Mouse (Mus musculus): ENCODE data around the gene Mid1. TPM values are rescaled to one million over a fixed set of nuclear protein-coding genes. Genes with fewer than 3 reads are reported as not detected.

Gene Mid1
- polyA plus RNA-seq, 1 experiment from 2014 or later: 4.8 TPM

DNA sequence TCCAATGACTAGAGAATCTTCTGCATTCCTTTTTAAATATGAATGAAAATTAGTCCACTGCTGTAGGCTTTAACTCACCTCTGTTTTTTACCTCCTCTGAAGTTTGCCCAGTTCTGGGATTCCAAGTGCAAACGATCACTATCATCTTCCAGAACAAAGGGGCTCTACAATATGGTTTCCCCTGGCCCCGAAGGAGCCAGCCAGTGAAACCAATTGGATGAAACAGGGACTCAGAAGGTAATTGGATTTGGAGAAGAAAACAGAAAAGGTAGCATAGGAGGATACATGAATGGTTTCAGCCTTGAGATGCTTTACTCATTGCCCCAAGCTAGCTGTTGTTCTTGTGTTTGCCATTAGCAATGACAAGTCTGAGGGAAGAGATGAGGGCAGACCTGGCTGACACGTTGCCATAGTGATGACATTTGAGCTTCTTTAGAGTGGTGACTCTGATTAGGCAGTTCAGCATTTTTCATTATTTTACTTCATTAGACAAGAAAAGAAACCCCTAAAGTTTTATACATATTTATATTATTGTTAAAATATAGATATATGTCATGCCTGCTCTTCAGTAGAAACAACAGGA is 50.5 kb downstream of the Mid1 start:
- Histone ChIP-seq H3K4me3 (ENCODE audit: low read length) (no peak overlapping the region), H3K36me3 (ENCODE audit: control insufficient read depth, insufficient read depth, low read length) (no peaks in the 10 kb centered on the region), H3K27me3 (ENCODE audit: control insufficient read depth, insufficient read depth, low read depth, low read length) (peaks cover 2% of the 10 kb centered on the region; the same call in 1 of the 2 replicates), H3K27ac (ENCODE audit: low read length) (no peak overlapping the region), H3K4me1 (replicated peaks; ENCODE audit: control insufficient read depth, insufficient read depth, low read length) (no peaks in the 10 kb centered on the region), H3K9me3 (ENCODE audit: control insufficient read depth, low read length) (no peaks in the 10 kb centered on the region), H3K4me2 (ENCODE audit: low read depth, low read length) (no peak overlapping the region), H3K9ac (ENCODE audit: low read length) (no peak overlapping the region)
- no peak for ATAC-seq (ENCODE audit: low read depth)
- 65% methylated on average over 3 of the region's 3 CpGs for WGBS

DNA sequence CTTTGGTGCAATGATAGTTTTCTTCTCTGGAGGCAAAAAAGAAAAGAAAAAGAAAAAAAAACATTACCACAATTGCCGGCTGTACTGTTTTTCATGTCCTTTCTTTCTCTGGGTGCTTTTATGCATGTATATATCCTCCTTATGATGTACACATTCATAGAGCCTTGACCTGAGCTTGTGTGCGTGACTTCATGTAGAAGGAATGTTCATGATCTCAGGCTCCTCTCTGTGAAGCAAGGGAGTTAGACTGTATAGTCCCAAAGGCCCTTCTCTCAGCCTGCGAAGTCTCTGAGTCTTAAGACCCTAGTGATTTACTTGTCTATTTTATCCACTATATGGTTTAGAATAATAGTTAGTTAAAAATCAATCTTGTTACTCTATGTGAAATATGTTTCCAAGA is 73.0 kb downstream of the Mid1 start:
- no peak for ATAC-seq (ENCODE audit: low read depth)

DNA sequence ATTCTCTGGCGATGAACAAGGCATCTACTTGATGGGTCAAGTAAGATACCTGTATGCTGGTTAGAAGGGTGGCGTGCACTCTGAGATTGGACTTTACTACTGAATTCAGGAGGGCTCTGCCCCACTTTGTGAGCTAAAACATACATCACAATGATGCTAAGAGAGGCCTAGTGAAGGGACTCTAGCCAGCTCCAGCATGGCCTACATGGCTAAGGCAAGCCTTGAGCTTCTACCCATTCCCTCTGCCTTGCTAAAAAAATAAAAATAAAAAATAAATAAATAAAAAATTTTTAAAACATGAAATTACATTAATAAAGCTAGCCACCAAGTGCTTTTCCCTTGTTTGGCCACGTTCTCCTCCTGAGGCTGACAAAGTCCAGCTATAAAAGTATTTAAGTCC is 94.5 kb downstream of the Mid1 start, which contains the start of gene 4933400A11Rik:
4933400A11Rik (minus strand) TSS at position 101 of the 400 bp plus-strand sequence.
- no peak for ATAC-seq (ENCODE audit: low read depth)
- no peak within 1 kb of the TSS for H3K9ac ChIP-seq (ENCODE audit: low read length)
- H3K27me3 ChIP-seq (ENCODE audit: control insufficient read depth, insufficient read depth, low read depth, low read length): no peaks in the 10 kb centered on the region
- no peaks in the 10 kb centered on the region for H3K4me1 ChIP-seq (replicated peaks; ENCODE audit: control insufficient read depth, insufficient read depth, low read length)
- no peaks in the 10 kb centered on the region for H3K9me3 ChIP-seq (ENCODE audit: control insufficient read depth, low read length)
- H3K36me3 ChIP-seq (ENCODE audit: control insufficient read depth, insufficient read depth, low read length): no peaks in the 10 kb centered on the region
- 85% methylated on average over 3 of the region's 3 CpGs for WGBS
- H3K4me3 ChIP-seq (ENCODE audit: low read length): no peak within 1 kb of the TSS
- no peak within 1 kb of the TSS for H3K27ac ChIP-seq (ENCODE audit: low read length)
- no peak within 1 kb of the TSS for H3K4me2 ChIP-seq (ENCODE audit: low read depth, low read length)

More for the DNA sequence above, 73.0 kb downstream of the Mid1 start:
- no peaks in the 10 kb centered on the region for H3K36me3 ChIP-seq (ENCODE audit: control insufficient read depth, insufficient read depth, low read length)
- no peaks in the 10 kb centered on the region for H3K9me3 ChIP-seq (ENCODE audit: control insufficient read depth, low read length)
- H3K4me2 ChIP-seq (ENCODE audit: low read depth, low read length): no peak overlapping the region
- no peak overlapping the region for H3K9ac ChIP-seq (ENCODE audit: low read length)
- no peak overlapping the region for H3K4me3 ChIP-seq (ENCODE audit: low read length)
- H3K27me3 ChIP-seq (ENCODE audit: control insufficient read depth, insufficient read depth, low read depth, low read length): peaks cover 2% of the 10 kb centered on the region
- 52% methylated on average over 3 of the region's 3 CpGs for WGBS
- no peaks in the 10 kb centered on the region for H3K4me1 ChIP-seq (replicated peaks; ENCODE audit: control insufficient read depth, insufficient read depth, low read length)
- no peak overlapping the region for H3K27ac ChIP-seq (ENCODE audit: low read length)

DNA sequence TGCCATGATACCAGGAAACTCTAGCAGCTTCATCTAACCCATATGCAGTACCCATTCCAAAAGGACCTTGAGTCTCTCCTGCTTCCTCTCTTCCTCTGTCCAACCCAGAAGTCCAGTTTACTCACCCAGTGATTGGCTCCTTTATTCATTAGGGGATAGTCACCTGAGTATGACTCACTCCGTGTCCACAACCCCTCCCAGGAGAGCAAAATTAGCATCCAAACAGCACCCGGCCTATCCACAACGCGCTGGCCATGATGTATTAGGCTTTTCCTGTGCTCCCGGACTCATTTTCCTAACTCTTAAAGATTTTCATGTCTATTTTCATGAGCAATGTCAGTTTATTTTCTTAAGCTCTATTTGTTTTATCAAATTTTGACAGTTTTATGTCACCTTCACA is 104.7 kb downstream of the Mid1 start:
- no peak overlapping the region for H3K4me3 ChIP-seq (ENCODE audit: low read length)
- H3K36me3 ChIP-seq (ENCODE audit: control insufficient read depth, insufficient read depth, low read length): no peaks in the 10 kb centered on the region
- H3K27ac ChIP-seq (ENCODE audit: low read length): no peak overlapping the region
- WGBS: 84% methylated on average over 5 of the region's 5 CpGs
- no peak overlapping the region for H3K9ac ChIP-seq (ENCODE audit: low read length)
- no peak for ATAC-seq (ENCODE audit: low read depth)
- H3K4me2 ChIP-seq (ENCODE audit: low read depth, low read length): no peak overlapping the region
- peaks cover 3% of the 10 kb centered on the region for H3K27me3 ChIP-seq (ENCODE audit: control insufficient read depth, insufficient read depth, low read depth, low read length)
- H3K4me1 ChIP-seq (replicated peaks; ENCODE audit: control insufficient read depth, insufficient read depth, low read length): no peaks in the 10 kb centered on the region
- H3K9me3 ChIP-seq (ENCODE audit: control insufficient read depth, low read length): no peaks in the 10 kb centered on the region

DNA sequence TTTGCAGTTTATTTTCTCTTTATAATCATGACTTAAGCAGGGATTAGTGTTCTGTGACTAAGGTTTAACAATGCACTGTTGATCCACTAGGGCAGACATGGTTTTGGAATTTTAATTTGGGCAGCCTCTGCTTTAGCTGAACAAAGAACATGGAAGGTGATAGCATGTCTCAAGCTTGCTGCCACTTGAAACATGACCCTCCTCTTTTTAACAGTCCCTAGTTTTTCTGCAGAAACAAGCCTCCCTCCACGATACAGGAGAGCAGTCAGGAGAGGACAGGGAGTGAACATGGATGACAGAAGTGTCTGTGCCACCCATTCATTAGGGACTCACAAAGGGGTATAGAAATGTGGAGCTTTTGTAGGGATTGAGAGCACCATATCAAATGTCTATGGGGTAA is 107.9 kb downstream of the Mid1 start:
- Histone ChIP-seq H3K4me2 (ENCODE audit: low read depth, low read length) (no peak overlapping the region), H3K36me3 (ENCODE audit: control insufficient read depth, insufficient read depth, low read length) (no peaks in the 10 kb centered on the region), H3K27me3 (ENCODE audit: control insufficient read depth, insufficient read depth, low read depth, low read length) (no peaks in the 10 kb centered on the region), H3K27ac (ENCODE audit: low read length) (no peak overlapping the region), H3K9me3 (ENCODE audit: control insufficient read depth, low read length) (no peaks in the 10 kb centered on the region), H3K9ac (ENCODE audit: low read length) (no peak overlapping the region), H3K4me1 (replicated peaks; ENCODE audit: control insufficient read depth, insufficient read depth, low read length) (no peaks in the 10 kb centered on the region), H3K4me3 (ENCODE audit: low read length) (no peak overlapping the region)
- no peak for ATAC-seq (ENCODE audit: low read depth)
- 70% methylated on average over 1 of the region's 1 CpGs for WGBS

DNA sequence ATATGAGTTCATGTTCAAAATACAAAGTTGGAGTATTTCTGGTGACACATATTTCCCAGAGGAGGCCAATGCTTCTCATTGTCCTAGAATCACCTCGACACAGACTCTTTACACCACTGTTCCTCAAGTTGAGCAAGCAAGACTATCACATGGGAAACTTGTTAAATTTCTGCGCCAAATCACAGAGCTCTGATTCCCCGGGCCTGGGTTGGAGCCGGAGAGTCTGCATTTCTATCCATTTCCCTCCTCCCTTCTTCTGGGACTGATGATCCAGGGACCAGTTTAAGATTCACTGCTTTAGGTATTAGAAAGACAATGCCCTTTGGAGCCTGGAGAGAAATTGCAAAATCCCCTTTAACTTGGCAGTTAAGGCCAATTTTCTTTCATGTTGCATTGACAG is 109.4 kb downstream of the Mid1 start:
- H3K4me3 ChIP-seq (ENCODE audit: low read length): no peak overlapping the region
- ATAC-seq (ENCODE audit: low read depth): no peak
- H3K27me3 ChIP-seq (ENCODE audit: control insufficient read depth, insufficient read depth, low read depth, low read length): no peaks in the 10 kb centered on the region; the same call in 1 of the 2 replicates
- no peaks in the 10 kb centered on the region for H3K36me3 ChIP-seq (ENCODE audit: control insufficient read depth, insufficient read depth, low read length)
- 50% methylated on average over 4 of the region's 4 CpGs for WGBS
- no peaks in the 10 kb centered on the region for H3K4me1 ChIP-seq (replicated peaks; ENCODE audit: control insufficient read depth, insufficient read depth, low read length)
- no peak overlapping the region for H3K27ac ChIP-seq (ENCODE audit: low read length)
- H3K9ac ChIP-seq (ENCODE audit: low read length): no peak overlapping the region
- no peak overlapping the region for H3K4me2 ChIP-seq (ENCODE audit: low read depth, low read length)
- H3K9me3 ChIP-seq (ENCODE audit: control insufficient read depth, low read length): no peaks in the 10 kb centered on the region

DNA sequence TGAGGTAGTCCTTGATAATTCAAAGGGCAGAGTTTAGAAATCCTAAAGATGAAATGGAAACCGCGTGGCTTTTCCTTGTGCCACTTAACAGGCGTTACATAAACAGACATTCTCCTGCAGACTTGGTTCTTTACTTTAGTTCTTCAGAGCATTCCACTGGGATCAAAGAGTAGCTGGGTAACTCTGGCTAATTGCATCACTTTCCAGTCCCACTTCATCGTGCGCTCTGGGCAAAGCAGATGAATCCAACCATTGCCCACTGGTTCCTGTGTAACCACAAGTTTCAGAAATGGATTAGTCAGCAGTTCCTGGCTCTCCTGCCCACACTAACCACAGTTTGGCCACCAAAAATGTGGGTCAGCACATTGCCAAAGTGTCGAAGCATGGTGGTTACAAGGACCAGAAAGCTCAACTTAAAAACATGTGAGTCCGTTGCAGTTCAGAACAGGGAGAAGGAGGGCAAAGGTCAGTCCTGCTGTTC is 109.9 kb downstream of the Mid1 start:
- no peak; the same call in 1 of the 2 replicates for ATAC-seq (ENCODE audit: low read depth)
- H3K27me3 ChIP-seq (ENCODE audit: control insufficient read depth, insufficient read depth, low read depth, low read length): no peaks in the 10 kb centered on the region; the same call in 1 of the 2 replicates

DNA sequence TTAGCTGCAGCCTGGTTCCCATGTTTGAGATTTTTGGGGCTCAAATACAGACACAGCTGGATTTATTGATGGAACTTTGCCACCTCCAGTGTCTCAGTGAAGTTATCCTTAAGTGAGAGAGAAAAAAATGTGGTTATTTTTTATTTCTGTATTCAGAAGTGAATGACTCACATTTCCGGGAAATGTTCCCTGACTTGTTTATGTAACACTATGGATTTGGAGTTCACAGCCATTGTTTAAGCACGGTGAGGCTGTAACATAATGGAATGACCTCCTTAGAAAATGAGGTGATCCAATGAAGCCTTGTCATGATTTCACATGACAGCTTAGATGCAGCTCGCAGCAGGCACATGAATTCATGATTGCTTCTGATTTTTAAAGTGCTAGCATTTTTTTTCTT is 112.1 kb downstream of the Mid1 start:
- Histone ChIP-seq H3K9ac (ENCODE audit: low read length) (no peak overlapping the region), H3K27me3 (ENCODE audit: control insufficient read depth, insufficient read depth, low read depth, low read length) (no peaks in the 10 kb centered on the region; the same call in 1 of the 2 replicates), H3K9me3 (ENCODE audit: control insufficient read depth, low read length) (no peaks in the 10 kb centered on the region), H3K4me3 (ENCODE audit: low read length) (no peak overlapping the region), H3K4me1 (replicated peaks; ENCODE audit: control insufficient read depth, insufficient read depth, low read length) (no peaks in the 10 kb centered on the region), H3K36me3 (ENCODE audit: control insufficient read depth, insufficient read depth, low read length) (no peaks in the 10 kb centered on the region), H3K4me2 (ENCODE audit: low read depth, low read length) (no peak overlapping the region), H3K27ac (ENCODE audit: low read length) (no peak overlapping the region; the same call in 1 of the 2 replicates)
- WGBS: 41% methylated on average over 3 of the region's 3 CpGs
- no peak for ATAC-seq (ENCODE audit: low read depth)

More for the DNA sequence above, 109.9 kb downstream of the Mid1 start:
- no peak overlapping the region for H3K4me3 ChIP-seq (ENCODE audit: low read length)
- no peaks in the 10 kb centered on the region for H3K36me3 ChIP-seq (ENCODE audit: control insufficient read depth, insufficient read depth, low read length)
- H3K27ac ChIP-seq (ENCODE audit: low read length): no peak overlapping the region
- 36% methylated on average over 7 of the region's 7 CpGs for WGBS
- no peaks in the 10 kb centered on the region for H3K4me1 ChIP-seq (replicated peaks; ENCODE audit: control insufficient read depth, insufficient read depth, low read length)
- H3K9me3 ChIP-seq (ENCODE audit: control insufficient read depth, low read length): no peaks in the 10 kb centered on the region
- no peak overlapping the region for H3K9ac ChIP-seq (ENCODE audit: low read length)
- no peak overlapping the region for H3K4me2 ChIP-seq (ENCODE audit: low read depth, low read length)

DNA sequence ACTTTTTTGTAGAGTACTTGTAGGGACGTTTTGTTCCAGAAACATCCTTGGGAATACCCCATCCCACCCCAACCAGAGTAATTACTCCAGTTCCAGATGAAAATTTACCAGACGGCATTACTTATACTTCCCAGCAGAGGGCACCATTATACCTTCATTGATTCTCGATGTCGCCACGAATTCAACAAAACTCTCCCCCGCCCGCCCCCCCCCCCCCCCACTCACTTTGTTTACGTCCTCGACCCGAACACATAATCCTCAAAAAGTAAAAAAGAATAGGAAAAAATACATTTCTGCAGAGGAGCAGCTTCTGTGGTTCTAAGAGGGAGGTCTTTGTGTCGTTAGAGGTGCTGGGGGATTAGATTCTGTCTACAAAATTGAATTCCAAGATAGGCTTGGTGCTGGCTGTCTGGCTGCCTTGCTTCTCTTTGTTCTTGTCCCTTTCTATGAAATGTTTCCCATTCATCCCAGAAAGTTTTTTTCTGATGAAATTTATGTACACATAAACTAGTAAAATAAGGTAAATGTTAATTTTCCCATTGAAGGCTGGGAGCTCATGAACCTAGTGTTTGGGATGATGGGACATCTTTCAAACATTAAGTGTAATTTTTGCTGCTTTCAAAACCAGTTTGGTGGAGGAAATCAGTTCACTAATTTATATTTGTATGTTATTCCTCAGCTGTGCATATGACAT is 114.1 kb downstream of the Mid1 start:
- Histone ChIP-seq H3K9me3 (ENCODE audit: control insufficient read depth, low read length) (no peaks in the 10 kb centered on the region), H3K4me2 (ENCODE audit: low read depth, low read length) (no peak overlapping the region), H3K4me3 (ENCODE audit: low read length) (peak overlapping the region; percentile 38), H3K36me3 (ENCODE audit: control insufficient read depth, insufficient read depth, low read length) (no peaks in the 10 kb centered on the region), H3K4me1 (replicated peaks; ENCODE audit: control insufficient read depth, insufficient read depth, low read length) (no peaks in the 10 kb centered on the region), H3K9ac (ENCODE audit: low read length) (no peak overlapping the region), H3K27me3 (ENCODE audit: control insufficient read depth, insufficient read depth, low read depth, low read length) (no peaks in the 10 kb centered on the region; the same call in 1 of the 2 replicates), H3K27ac (ENCODE audit: low read length) (no peak overlapping the region)
- ATAC-seq (ENCODE audit: low read depth): no peak
- WGBS: 5% methylated on average over 11 of the region's 11 CpGs
